Mouse (Mus musculus) central nervous system, embryonic 18 days (tissue): ENCODE measurements around the gene Fn3krp. TPM values are rescaled to one million over a fixed set of nuclear protein-coding genes. Genes with fewer than 3 reads are reported as not detected.

ENCODE experiments used
- polyA plus RNA-seq: library from polyadenylated mRNA; depleted of rRNA; stranded (reverse); fragments of >200 nt; gene quantifications from 2 replicates; pipeline ENCODE4 v1.2.3, GENCODE M21; 2012; rRNA removed

The Fn3krp gene
- 12.3 and 12.6 TPM in 2 replicates for polyA plus RNA-seq

GRCm38 (mm10) chr11:121420830-121421552 is at the start of gene Fn3krp:
Fn3krp (plus strand) TSS chr11:121421401.

GRCm38 (mm10) chr11:121387750-121388553 is 33.2 kb upstream of the Fn3krp start, which contains the start of gene Rab40b:
Rab40b (minus strand) TSS chr11:121388251.

GRCm38 (mm10) chr11:121434156-121435155 is 13.3 kb downstream of the Fn3krp start, which contains the start of gene Fn3k:
Fn3k (plus strand) TSS chr11:121434913.

GRCm38 (mm10) chr11:121451753-121452635 is 30.8 kb downstream of the Fn3krp start, which contains the start of gene Tbcd:
Tbcd (plus strand) TSS chr11:121451949.

Other genes starting within 250 kb of the Fn3krp start
- gene Hexdc, start 217.0 kb upstream of the Fn3krp start, polyA plus RNA-seq, result 131 and 136 TPM in 2 replicates
- gene Ogfod3, start 216.7 kb upstream of the Fn3krp start, polyA plus RNA-seq, result 7.4 and 9.6 TPM in 2 replicates
- gene Cybc1, start 192.1 kb upstream of the Fn3krp start, polyA plus RNA-seq, result 48.4 TPM in 2 replicates
- gene Narf, start 184.1 kb upstream of the Fn3krp start, polyA plus RNA-seq, result 78.6 and 79.8 TPM in 2 replicates
- gene Foxk2, start 161.4 kb upstream of the Fn3krp start, polyA plus RNA-seq, result 59.0 and 65.3 TPM in 2 replicates
- gene Wdr45b, start 67.0 kb upstream of the Fn3krp start, polyA plus RNA-seq, result 77.3 and 82.3 TPM in 2 replicates
- gene Rab40b, start 33.1 kb upstream of the Fn3krp start, polyA plus RNA-seq, result 9.8 and 12.2 TPM in 2 replicates
- gene Fn3k, start 13.5 kb downstream of the Fn3krp start, polyA plus RNA-seq, result 5.4 and 6.4 TPM in 2 replicates
- 75.9 and 76.6 TPM in 2 replicates for gene Tbcd, start 30.5 kb downstream of the Fn3krp start, polyA plus RNA-seq
- 0.04 TPM in 2 replicates for gene Zfp750, start 97.9 kb downstream of the Fn3krp start, polyA plus RNA-seq